Mouse (Mus musculus) lung, adult 18-20 months (tissue): ENCODE measurements around the gene Mctp2.
A peak's percentile ranks its signal among the peaks of the same experiment; 100 is the strongest.
"Not testable (repeated sequence)": the region's sequence is repeated elsewhere in the genome, so short reads cannot be mapped to it uniquely, and the experiment has no call there.

Experiments
- DNase-seq, 2 experiments: peaks; one replicate each; pipeline ENCODE4 v3.0.0; 2022; ENCODE audit warnings: mixed read lengths in 2 of 2

Mctp2 gene

DNA sequence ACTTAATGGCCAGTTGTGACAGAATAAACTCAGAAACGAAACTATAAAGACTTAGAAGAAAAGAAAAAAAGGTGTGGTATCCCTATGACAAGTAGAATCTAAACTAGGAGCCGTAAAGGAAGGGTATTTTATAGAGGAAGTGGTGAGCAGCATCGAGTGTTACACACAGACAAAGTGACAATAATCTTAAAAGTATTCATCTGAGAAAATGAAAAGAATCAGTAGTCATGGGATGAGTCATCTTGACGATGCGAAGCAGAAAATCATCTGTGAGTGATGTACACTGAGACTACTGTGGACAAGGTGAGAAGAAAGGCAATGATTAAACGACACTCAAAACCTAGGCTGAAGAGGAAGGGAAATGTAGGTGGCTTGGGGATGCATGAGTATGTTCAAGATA is 36.4 kb downstream of the Mctp2 start:
- no peak for DNase-seq

DNA sequence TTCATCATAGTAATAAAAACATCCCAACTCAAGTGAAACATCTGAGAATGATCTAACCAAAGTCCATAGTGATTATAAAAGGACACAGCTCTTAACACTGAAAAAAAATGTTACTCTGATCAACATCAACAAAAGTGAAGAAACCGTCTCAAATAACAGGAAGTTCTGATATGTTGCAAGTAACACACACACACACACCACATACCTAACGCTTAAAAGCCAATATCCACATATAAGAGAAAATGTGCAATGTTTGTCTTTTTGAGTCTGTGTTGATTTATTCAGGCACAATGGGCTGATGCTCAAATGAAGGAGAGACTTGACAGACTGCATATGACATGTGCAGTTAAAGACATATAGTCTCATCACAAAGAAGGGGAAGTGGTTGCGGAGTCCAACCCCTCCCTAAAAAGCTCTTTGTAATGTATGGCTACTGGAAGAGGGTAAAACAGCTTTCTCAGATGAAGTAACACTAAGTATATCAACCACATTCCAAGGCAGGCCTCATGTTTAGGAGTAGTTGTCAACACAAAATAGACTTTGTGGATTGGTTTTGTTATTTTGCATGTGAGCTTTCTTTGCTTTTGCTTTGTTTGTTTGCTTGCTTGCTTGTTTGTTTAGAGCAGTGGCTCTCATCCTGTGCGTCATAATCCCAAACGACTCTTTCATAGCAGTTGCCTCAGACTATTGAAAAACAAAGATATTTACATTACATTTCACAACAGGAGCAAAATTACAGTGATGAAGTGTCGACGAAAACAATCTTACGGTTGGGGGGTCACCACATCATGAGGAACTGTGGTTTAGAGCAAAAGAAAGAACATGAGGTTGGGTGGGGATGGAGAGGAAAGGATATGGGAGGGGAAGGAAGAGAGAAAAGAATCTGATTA is 45.4 kb downstream of the Mctp2 start:
- no peak for DNase-seq

DNA sequence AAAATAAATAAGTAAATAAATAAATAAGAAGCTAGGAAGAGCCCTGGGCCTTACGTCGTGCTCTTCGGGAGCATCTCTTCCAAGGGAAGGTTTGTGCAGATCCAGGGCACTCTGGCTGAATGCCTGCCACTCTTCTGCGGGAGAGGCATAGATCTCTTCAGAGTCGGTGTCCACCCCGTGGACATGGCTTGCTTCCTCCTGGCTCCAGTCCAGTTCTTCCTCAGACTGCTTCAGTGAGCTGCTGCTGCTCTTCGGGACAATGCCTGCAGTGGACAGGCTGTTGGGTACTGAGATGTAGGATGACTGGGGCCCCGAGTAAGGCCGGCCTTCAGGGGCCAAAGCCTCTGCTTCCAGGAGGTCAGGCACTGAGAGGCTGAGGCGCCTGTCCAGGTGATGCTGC is 47.4 kb downstream of the Mctp2 start:
- no peak for DNase-seq

DNA sequence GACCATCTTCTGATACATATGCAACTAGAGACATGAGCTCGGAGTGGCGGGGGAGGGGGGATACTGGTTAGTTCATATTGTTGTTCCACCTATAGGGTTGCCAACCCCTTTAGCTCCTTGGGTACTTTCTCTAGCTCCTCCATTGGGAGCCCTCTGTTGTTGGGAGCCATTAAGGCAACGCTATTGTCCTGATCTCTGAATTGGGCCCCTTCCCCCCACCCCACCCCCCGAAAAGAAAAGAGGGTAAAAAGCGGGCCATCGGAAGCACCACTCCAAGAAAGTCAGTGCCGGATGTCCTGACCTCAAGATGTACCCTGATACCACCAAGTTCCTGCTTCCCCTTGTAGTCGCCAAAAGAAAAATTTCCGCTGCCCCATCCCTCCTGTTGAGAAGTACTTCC is 56.1 kb downstream of the Mctp2 start:
- DNase-seq: not testable (repeated sequence)

DNA sequence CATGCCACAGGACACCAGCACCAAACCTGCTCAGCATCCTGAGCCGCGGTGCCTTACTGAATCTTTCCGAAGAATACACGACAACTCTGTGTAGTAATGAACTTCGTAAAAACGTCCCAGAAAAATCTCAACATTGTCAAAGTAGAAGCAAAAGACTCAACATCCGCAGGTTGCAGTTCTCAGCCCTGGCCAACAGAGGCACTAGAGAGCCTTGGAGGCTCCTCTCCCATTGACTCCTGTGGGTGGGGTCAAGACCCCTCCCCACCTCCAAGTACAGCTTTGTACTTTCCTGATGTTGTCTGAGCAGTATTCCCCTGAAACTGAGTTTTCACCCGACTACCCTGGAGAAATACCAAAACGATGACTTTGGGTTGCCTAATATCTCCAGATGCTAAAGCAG is 65.1 kb downstream of the Mctp2 start:
- DNase-seq: no peak

DNA sequence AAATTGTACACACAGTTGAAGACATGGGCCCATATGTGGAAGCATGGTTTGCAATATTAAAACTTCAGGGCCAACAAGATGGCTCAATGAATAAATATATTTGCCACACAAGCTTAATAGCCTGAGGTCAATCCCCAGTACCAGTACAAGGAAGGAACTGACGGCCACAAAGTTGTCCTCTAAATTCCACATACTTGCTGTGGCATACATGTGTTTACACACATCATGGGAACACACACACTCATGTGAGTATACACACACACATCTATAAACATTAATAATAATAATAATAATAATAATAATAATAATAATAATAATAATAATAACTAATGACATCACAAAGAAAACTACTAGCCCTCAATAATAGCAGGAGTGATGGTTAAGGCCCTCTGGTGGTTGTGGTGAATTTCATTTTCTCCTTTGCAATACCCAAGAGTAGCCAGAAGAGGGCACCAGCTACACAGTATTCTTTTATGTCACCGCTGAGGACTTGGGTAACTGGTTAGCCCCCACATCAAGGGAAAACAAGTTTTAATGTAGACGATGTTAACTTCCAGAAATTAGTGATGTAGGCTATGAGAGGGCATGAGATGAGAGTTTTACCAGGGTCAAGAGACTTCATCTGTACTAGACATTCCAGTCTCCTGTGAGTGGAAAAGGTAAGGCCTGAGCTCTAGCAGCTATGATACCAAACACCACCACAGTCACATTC is 66.5 kb downstream of the Mctp2 start:
- DNase-seq: peak in 1 of 2 experiments; percentile 23

DNA sequence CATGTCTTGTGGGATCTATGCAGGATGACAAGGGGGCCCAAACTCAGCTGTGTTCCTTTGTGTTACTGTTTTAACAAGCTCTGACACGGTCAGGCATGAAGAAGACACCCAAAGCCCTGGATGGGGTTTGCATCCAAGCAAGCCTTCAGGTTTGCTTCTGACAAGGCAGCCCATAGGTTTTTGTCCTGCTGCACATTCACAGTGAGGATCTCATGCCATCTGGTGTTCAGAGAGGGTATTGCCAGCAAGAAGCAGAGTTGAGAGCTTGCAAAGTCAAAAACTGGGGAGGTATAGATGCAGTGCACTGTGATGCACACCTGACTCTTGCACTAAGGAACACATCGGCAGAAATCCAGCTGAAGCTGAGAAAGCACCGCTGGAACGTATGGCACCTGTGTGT is 67.8 kb downstream of the Mctp2 start:
- DNase-seq: peak; percentile 25 to 43

- DNase-seq: no peak
Observed at GRCm38 (mm10) chr7:72234433-72234998, 71.9 kb downstream of the Mctp2 start.

DNA sequence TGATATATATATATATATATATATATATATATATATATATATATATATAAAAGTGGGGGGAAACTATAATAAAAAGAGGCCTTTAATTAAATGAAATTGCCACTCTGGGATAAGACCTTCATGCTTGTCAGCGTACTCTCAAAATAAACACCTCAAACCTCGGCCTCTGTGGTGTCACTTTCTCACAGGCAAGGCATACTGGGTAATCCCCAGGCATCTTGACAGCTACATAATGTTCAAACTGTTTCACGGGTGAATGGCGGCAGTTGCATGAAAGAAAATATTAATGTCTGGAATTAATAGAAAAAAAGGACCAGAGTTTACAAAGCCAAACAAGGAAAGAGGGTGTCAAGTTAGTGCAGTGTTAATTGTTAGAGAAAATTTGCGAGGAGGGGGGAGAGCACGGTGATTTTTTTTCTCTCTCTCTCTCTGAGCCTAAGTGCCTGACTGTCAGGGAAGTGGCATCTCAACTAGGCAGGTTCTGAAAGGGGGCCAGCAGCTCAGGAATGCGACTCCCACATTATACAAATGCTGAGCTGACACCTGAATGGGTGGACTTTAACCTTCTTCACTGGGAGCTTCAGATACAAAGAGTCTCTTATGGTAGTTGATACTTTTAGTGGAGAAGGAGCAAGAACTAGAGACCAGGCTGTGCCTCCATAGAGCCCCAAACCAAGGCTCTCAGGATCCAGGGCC is 75.1 kb downstream of the Mctp2 start:
- no peak for DNase-seq

- DNase-seq: no peak
Observed at GRCm38 (mm10) chr7:72229925-72230324, 76.5 kb downstream of the Mctp2 start.

DNA sequence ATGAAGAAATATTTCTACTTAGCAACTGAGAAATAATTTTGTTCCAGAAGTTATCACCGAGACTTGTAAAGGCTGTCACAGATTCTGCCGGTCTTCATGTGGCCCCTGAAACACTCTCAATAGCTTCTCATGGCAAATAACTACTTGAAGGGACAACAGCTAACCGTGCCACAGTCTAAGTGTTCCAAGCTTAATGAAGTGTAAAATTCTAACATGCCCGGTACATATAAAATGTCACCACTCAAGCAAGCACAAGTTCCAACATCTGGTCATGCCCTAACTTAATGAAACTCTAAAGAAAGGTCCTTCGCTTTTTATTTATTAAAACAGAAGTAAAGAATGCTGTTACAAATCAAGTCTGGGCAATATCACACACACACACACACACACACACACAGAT is 82.8 kb downstream of the Mctp2 start:
- DNase-seq: no peak

DNA sequence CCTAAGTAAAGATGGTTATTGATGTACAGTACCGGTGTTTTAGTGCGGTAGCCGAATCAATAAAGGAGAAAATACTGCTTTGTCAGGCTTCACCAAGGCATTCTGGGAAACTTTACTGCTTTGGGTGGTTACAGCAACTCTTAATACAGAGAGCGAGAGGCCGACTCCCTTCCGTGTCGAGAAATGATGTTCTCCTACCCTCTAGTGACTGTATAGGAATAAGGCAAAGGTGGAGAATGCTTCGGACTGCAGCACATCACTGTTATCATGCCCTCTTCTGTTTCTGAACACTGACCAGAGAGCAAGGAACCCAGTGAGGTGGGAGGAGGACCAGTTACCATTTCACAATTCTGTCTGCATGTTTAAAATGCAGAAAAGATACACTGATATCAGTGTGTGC is 83.9 kb downstream of the Mctp2 start:
- DNase-seq: no peak

DNA sequence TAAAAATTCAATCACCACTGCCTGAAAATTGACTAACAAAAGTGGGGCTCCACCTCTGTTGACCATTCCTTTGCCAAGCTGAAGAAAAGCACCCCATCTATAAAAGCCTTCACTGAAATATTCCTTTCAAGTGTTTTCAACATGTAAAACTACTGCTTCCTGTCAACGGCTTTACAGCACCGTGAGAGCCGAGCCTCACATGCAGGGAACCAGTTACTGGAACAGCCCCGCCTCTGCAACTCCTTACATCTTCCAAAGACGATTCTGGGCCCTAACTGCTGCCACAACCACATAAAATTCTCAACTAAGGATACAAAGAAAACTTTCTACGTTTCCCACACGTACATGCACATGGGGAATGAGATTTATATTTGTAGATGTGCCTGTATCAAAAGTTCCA is 88.4 kb downstream of the Mctp2 start:
- DNase-seq: no peak

- no peak for DNase-seq
Observed at GRCm38 (mm10) chr7:72215563-72216215, 90.7 kb downstream of the Mctp2 start.

- no peak for DNase-seq
Observed at GRCm38 (mm10) chr7:72210201-72210600, 96.2 kb downstream of the Mctp2 start.

GRCm38 (mm10) chr7:72209296-72209695 is 97.1 kb downstream of the Mctp2 start:
- DNase-seq: no peak

DNA sequence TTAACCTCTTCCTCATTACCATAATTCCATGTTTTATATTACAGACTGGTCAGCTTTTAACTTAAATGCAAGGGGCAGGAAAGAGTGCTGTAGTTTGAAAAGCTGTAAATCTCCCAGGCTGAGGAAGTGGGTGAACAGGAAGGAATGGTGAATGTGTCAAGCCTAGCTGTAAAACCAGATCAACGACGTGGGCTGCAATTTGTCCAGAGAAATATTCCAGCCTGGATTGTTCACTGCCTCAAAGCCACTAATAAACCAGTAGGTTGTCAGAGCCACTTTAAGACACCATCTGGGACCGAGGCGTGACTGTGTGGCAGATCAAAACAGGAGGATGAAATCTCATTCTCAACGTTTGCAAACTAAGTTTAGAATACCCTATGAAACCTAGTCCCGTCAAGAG is 99.6 kb downstream of the Mctp2 start:
- no peak for DNase-seq

- DNase-seq: no peak
Observed at GRCm38 (mm10) chr7:72195709-72196108, 110.7 kb downstream of the Mctp2 start.

GRCm38 (mm10) chr7:72193304-72193703 is 113.1 kb downstream of the Mctp2 start:
- DNase-seq: no peak

DNA sequence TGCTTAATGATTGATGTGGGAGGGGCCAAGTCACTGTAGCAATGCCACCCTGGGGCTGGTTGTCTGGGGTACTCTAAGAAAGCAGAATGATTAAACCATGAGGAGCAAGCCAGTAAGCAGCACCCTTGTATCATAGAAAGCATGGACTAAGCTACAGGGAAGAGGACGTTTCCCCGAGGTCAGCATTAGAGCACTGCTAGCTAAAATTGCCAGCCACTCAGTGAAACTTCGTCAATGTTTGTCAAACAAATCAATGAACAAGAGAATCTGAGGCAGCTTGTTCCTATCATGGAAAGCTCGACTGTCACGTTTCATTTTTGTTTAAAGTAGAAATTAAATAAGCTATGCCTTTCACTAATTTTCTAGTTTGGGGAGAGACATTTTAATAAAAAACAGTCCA is 124.8 kb downstream of the Mctp2 start:
- no peak for DNase-seq

DNA sequence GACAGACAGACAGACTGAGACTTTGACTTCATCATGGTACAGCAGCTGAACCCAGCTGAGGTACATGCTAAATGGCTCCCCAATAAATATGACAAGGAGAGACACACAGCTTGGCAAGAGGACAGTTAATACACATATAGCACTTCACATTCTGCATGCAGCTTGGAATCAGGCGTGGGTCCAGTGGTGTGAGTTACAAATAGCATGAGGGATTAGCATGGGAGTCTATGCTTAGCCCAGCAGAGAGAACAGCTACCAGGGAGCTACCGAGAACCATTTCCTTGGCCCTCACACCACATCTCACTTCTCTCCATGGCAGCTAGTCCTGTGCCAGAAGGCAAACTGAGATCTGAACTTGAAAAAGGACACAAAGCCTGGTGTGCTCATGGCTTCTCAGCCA is 137.1 kb downstream of the Mctp2 start:
- no peak for DNase-seq
